ENCODE assay signal across 8 mouse cellular contexts in the genomic region with DNA sequence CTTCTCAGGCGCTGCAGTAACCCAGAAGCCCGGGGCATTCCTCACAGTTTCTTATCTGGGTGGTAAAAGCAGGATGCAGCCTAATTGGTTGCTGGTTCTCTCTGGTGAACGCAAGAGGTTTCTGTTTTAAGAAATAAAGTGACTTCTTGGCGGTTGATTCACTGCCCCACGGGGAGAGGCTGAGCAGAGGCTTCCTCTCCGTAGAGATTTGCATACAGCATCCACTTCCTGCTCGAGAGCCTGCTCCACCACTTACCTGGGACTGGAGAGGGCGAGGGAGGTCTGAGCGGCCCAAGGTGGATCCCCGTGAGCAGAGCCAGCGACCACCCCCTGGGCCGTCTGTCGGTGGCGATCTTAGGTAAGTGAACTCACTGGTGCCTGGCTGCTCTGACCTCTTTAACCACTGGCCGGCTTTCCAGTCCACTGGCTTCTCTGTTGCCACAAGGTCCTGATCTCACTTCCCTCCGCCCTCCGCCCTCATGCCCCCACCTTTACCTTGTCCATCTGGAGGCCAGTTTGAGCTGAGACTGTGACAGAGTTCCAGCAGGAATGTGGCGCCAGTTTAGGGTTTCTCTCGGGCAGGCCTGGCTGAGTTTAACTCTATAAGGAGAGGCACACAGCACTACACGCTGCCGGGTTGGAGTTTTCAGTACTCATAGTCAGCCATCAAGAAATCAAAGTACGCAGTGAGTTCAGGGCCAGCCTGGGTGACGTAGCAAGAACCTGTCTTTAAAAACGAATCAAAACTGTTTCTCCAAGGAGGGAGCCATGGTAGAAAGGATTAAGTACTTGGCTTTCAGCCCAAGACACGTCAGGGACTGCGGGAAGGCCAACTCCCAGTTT. TPM values are rescaled to one million over a fixed set of nuclear protein-coding genes. Genes with fewer than 3 reads are reported as not detected.
DNase-seq lines count a peak whose midpoint lies in the region; ATAC-seq lines count a peak whose summit lies in the region.

No protein-coding gene starts in this region.

- peak overlapping the region; percentile 18 for H3K4me3 ChIP-seq in embryonic facial prominence, embryonic 11.5 days (ENCODE audit: low read depth, low read length)
- peak overlapping the region; percentile 55 for H3K4me3 ChIP-seq in heart, embryonic 11.5 days (ENCODE audit: low read depth, low read length)
- H3K4me3 ChIP-seq in kidney, embryonic 14.5 days (ENCODE audit: low read length) = peak overlapping the region; percentile 42

- peak overlapping the region; percentile 51 for H3K9ac ChIP-seq in embryonic facial prominence, embryonic 11.5 days (replicated peaks; ENCODE audit: low read length)
- peak overlapping the region; percentile 56 for H3K9ac ChIP-seq in heart, embryonic 11.5 days (ENCODE audit: low read depth, low read length)
- H3K9ac ChIP-seq in kidney, embryonic 14.5 days (ENCODE audit: low read depth, low read length) = peak overlapping the region; percentile 64

- no peaks in the 10 kb centered on the region for H3K36me3 ChIP-seq in embryonic facial prominence, embryonic 11.5 days (replicated peaks; ENCODE audit: control insufficient read depth, insufficient read depth, low read depth, low read length)
- H3K36me3 ChIP-seq in heart, embryonic 11.5 days (ENCODE audit: control insufficient read depth, insufficient read depth, low read length) = 0 out of 2 replicates have a peak, but pooled peaks cover 2% of the 10 kb centered on the region
- no peaks in the 10 kb centered on the region for H3K36me3 ChIP-seq in kidney, embryonic 14.5 days (ENCODE audit: control insufficient read depth, insufficient read depth, low read length)

- no peaks in the 10 kb centered on the region for H3K27me3 ChIP-seq in embryonic facial prominence, embryonic 11.5 days (ENCODE audit: control insufficient read depth, insufficient read depth, low read length)
- H3K27me3 ChIP-seq in heart, embryonic 11.5 days (ENCODE audit: control insufficient read depth, insufficient read depth, low read length) = no peaks in the 10 kb centered on the region
- no peaks in the 10 kb centered on the region for H3K27me3 ChIP-seq in kidney, embryonic 14.5 days (ENCODE audit: control insufficient read depth, insufficient read depth, low read length)

- H3K4me1 ChIP-seq in embryonic facial prominence, embryonic 11.5 days (ENCODE audit: control insufficient read depth, insufficient read depth, low read length) = peaks cover 2% of the 10 kb centered on the region; the same call in 1 of the 2 replicates
- peaks cover 11% of the 10 kb centered on the region for H3K4me1 ChIP-seq in heart, embryonic 11.5 days (ENCODE audit: control insufficient read depth, insufficient read depth, low read length)
- peaks cover 17% of the 10 kb centered on the region for H3K4me1 ChIP-seq in kidney, embryonic 14.5 days (ENCODE audit: control insufficient read depth, insufficient read depth, low read length)

- no peaks in the 10 kb centered on the region for H3K9me3 ChIP-seq in embryonic facial prominence, embryonic 11.5 days (replicated peaks; ENCODE audit: control insufficient read depth, low read length)
- H3K9me3 ChIP-seq in heart, embryonic 11.5 days (replicated peaks; ENCODE audit: control insufficient read depth, low read length) = no peaks in the 10 kb centered on the region
- no peaks in the 10 kb centered on the region for H3K9me3 ChIP-seq in kidney, embryonic 14.5 days (ENCODE audit: control insufficient read depth, low read length)

- peak overlapping the region; percentile 77 for H3K27ac ChIP-seq in embryonic facial prominence, embryonic 11.5 days (replicated peaks; ENCODE audit: low read depth, low read length)
- peak overlapping the region; percentile 93 for H3K27ac ChIP-seq in heart, embryonic 11.5 days (ENCODE audit: low read depth, low read length)
- peak overlapping the region; percentile 96 for H3K27ac ChIP-seq in kidney, embryonic 14.5 days (ENCODE audit: low read depth, low read length)

- peak; percentile 83 for DNase-seq in 416B (ENCODE audit: low read depth)
- DNase-seq in adrenal gland, adult 8-10 months = peak; percentile 69
- peak; percentile 71 for DNase-seq in embryonic facial prominence, embryonic 11.5 days (ENCODE audit: low spot score)
- peak; percentile 81 for DNase-seq in lung, postnatal 36 days
- DNase-seq in retina, adult 2 months (ENCODE audit: low read depth, low spot score) = peak; percentile 28
- peak; percentile 69 to 73 for DNase-seq in urinary bladder, postnatal 36 days (ENCODE audit: low spot score in 2 of 2)

- 6% methylated on average over 26 of the region's 26 CpGs for WGBS in embryonic facial prominence, embryonic 11.5 days
- 3% methylated on average over 26 of the region's 26 CpGs for WGBS in heart, embryonic 11.5 days (ENCODE audit: insufficient replicate concordance)
- 2% methylated on average over 26 of the region's 26 CpGs for WGBS in kidney, embryonic 14.5 days

- peak; percentile 83 for ATAC-seq in embryonic facial prominence, embryonic 11.5 days (replicated peaks; ENCODE audit: insufficient number of reproducible peaks, low FRiP score, low TSS enrichment, low read depth)
- ATAC-seq in heart, embryonic 11.5 days (replicated peaks; ENCODE audit: insufficient number of reproducible peaks, low FRiP score, low TSS enrichment) = peak; percentile 39
- ATAC-seq in kidney, embryonic 14.5 days (ENCODE audit: low FRiP score, low TSS enrichment) = peak; percentile 89

- peak overlapping the region; percentile 42 for H3K4me2 ChIP-seq in embryonic facial prominence, embryonic 11.5 days (ENCODE audit: low read depth, low read length)
- peak overlapping the region; percentile 75 for H3K4me2 ChIP-seq in heart, embryonic 11.5 days
- H3K4me2 ChIP-seq in kidney, embryonic 14.5 days (replicated peaks; ENCODE audit: low read depth, low read length) = peak overlapping the region; percentile 59

RNA-seq across cellular contexts. Expression of a gene that starts 0.5 kb away (rescaled TPM):
- 10 to 100 TPM; 16.5 to 28.8 (median 22.2) TPM for total RNA-seq in adrenal gland, adult 8-10 months (2022)
- 12.5 and 15.9 TPM in 2 replicates for polyA plus RNA-seq in embryonic facial prominence, embryonic 11.5 days (2014; fragmentation: Nextera tagmentation; extraction: Ambion mirVana)
- polyA plus RNA-seq in heart, embryonic 11.5 days (2014; fragmentation: Nextera tagmentation; extraction: Ambion mirVana) = 11.6 and 12.9 TPM in 2 replicates
- polyA plus RNA-seq in kidney, embryonic 14.5 days (2014; fragmentation: Nextera tagmentation; extraction: Ambion mirVana) = 16.6 and 19.6 TPM in 2 replicates

Comparison
In these comparisons a context has a peak if more than half of its experiments do, and no peak if none do; other contexts are left out.
1. Peak in every context shown above with its lines: DNase-seq, ATAC-seq, H3K4me3 ChIP-seq and H3K27ac ChIP-seq.
2. DNase-seq: peak in every context shown above with its lines; median percentile 83 in 416B; 81 in lung, postnatal 36 days; 71 in embryonic facial prominence, embryonic 11.5 days; 71 in urinary bladder, postnatal 36 days; 69 in adrenal gland, adult 8-10 months; 28 in retina, adult 2 months.
3. ATAC-seq: peak in every context shown above with its lines; median percentile 89 in kidney, embryonic 14.5 days; 83 in embryonic facial prominence, embryonic 11.5 days; 39 in heart, embryonic 11.5 days.